Mouse (Mus musculus) myocyte (in vitro differentiated cells): ENCODE measurements around the gene Prss58.

ENCODE experiments used
- MAX ChIP-seq: IDR thresholded peaks from one replicate; pipeline ENCODE4 v1.6.1; 2011; ENCODE audit warnings: low read depth, mild to moderate bottlenecking, control low read depth
- POLR2A ChIP-seq: IDR thresholded peaks from one replicate; pipeline ENCODE4 v1.6.1; 2011; ENCODE audit warnings: low read depth, mild to moderate bottlenecking, control low read depth, moderate library complexity; ENCODE audit not compliant: insufficient read length
- USF1 ChIP-seq: IDR thresholded peaks from one replicate; pipeline ENCODE4 v1.6.1; 2011; ENCODE audit warnings: low read depth, mild to moderate bottlenecking, control low read depth, moderate library complexity

DNA sequence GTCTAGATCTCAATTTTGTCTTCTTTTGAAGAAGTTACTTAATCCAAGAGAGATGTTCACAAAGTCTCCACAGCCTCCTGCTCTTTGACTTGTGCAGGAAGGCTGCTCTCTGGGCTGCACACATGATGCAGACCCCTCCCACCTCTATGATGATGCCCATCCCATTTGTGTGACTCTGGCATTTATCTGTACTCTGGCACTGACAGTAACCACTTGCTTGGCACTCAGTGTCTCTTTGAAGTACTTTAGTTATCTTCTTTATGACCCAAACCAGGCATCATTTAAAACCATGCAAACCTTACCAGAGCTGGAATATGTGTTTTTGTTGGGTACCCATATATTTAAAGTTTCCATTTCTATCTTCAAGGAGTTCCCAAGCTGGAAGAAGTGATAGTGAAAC lies at the start of gene Prss58:
- TF ChIP-seq USF1 (no peak), POLR2A (no peak), MAX (no peak)
